Mouse (Mus musculus) E14TG2a.4 (cell line): ENCODE results near the gene Atp5f1.

Experiments used
- H3K27me3 ChIP-seq: 2 replicates; pipeline ENCODE4 v1.6.1; 2014; ENCODE audit warnings: low read length, control low read depth; ENCODE audit not compliant: insufficient read depth
- H3K36me3 ChIP-seq: 2 replicates; pipeline ENCODE4 v1.6.1; 2014; ENCODE audit warnings: low read length, control low read depth; ENCODE audit not compliant: insufficient read depth
- H3K4me1 ChIP-seq: replicated peaks from 2 replicates; pipeline ENCODE4 v1.6.1; 2014; ENCODE audit warnings: low read depth, low read length, control low read depth
- H3K4me3 ChIP-seq: replicated peaks from 2 replicates; pipeline ENCODE4 v1.5.1; 2014; ENCODE audit warnings: mild to moderate bottlenecking, low read length
- H3K9me3 ChIP-seq: 2 replicates; pipeline ENCODE4 v1.6.1; 2014; ENCODE audit warnings: low read length, control low read depth
- CTCF ChIP-seq: conservative IDR thresholded peaks from 2 replicates; pipeline ENCODE4 v1.5.1; 2014; ENCODE audit warnings: low read length
- NANOG ChIP-seq: IDR thresholded peaks from 2 replicates; pipeline ENCODE4 v1.6.1; 2014; ENCODE audit warnings: borderline replicate concordance, low read length, mixed read lengths
- POU5F1 ChIP-seq: IDR thresholded peaks from 2 replicates; pipeline ENCODE4 v1.6.1; 2014; ENCODE audit warnings: low read length, borderline replicate concordance

The Atp5f1 gene

GRCm38 (mm10) chr3:105913839-105914681, 45.8 kb downstream of the Atp5f1 start:
- Histone ChIP-seq H3K36me3 (no peaks in the 10 kb centered on the region), H3K27me3 (peaks cover 9% of the 10 kb centered on the region; the same call in 1 of the 2 replicates), H3K9me3 (no peaks in the 10 kb centered on the region), H3K4me1 (no peaks in the 10 kb centered on the region), H3K4me3 (no peak overlapping the region)
- TF ChIP-seq NANOG (no peak), POU5F1 (no peak), CTCF (no peak)

GRCm38 (mm10) chr3:105912097-105912880, 47.6 kb downstream of the Atp5f1 start:
- Histone ChIP-seq H3K9me3 (no peaks in the 10 kb centered on the region), H3K27me3 (peaks cover 9% of the 10 kb centered on the region; the same call in 1 of the 2 replicates), H3K4me1 (no peaks in the 10 kb centered on the region), H3K4me3 (no peak overlapping the region), H3K36me3 (no peaks in the 10 kb centered on the region)
- no peak for TF ChIP-seq POU5F1
- no peak for TF ChIP-seq NANOG
- TF ChIP-seq CTCF, result no peak

DNA sequence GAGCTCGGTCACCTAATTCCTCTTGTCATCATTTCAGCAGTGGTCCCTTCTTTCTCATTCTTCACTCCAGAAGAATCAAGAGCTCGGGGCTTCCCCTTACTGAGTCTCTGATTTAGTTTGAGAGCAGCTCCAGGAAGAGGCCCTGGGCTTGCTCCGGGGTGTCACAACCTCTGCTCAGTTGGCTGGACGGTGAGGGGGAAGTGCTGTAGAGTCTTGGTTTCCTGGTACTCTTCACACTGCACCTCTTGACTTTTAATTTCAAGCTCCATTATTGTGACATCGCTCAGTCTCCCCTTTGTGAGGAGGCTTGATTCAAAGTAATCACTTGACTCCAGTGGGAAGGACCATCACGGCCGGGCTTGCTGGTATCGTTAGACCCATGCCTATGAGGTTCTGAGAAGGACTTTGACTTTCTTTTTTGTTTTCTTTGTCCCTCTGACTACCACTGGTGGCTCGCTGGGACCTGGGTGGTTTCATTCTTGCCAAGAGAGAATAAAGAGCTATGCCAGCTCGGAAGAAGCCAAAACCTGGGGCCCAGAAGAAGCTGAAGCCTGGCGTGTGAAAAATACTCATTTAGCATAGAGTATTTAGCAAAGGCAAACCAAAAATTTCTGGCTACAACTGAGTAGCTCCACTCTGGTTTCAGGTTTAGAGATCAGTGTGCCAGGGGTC, 49.2 kb downstream of the Atp5f1 start:
- Histone ChIP-seq H3K36me3 (no peaks in the 10 kb centered on the region), H3K9me3 (no peaks in the 10 kb centered on the region), H3K27me3 (peaks cover 9% of the 10 kb centered on the region; the same call in 1 of the 2 replicates), H3K4me1 (no peaks in the 10 kb centered on the region), H3K4me3 (no peak overlapping the region)
- TF ChIP-seq POU5F1 (no peak), NANOG (no peak), CTCF (no peak)

DNA sequence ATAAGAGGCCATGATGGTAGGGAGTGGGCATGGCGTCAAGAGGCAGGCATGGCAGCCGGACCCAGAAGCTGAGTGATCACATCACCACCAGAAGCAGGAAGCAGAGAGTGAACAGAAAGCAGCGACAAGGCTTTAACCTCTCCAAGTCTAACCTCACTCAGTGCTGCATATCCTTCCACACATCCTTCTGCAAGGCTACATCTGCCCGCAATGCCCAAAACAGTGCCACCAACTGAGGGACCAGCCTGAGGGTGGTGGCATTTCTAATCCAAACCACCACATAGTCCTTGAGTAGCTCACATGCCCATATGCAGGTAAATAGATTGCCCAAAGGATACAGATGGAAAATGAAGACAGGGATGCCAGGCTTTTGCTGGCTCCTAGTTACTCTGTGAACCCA, 50.9 kb downstream of the Atp5f1 start:
- H3K9me3 ChIP-seq, result no peaks in the 10 kb centered on the region

DNA sequence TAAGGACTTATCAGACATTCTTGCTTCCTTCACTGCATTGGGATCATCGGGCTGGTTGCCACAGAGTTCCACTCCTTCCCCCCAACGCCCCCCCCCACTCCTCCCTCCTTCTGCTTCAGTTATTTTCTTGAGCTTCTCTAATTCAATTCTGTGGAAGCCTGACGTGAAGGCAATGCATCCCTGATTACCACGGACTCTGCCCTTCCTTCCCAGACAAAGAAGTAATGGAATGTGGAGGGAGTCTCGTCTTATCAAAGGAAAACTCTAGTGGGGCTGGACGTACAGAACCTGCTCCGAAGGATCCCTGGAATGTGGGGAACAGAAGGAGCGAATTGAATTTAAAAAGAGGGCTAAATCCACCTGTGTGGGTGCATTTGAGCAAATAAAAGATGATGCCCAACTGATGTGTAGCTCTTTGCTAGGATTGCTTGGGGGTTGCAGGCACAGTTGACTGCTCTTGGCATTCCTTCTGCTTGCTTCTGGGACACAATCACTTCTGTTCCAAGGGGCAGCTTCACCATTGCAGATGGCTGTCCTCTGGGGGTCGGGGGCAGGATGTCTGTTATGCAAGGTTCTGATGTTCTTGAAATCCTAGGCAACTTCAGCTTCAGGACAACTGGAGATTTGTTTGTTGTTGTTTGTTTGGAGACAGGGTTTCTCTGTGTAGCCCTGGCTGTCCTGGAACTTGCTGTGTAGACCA, 51.8 kb downstream of the Atp5f1 start:
- no peaks in the 10 kb centered on the region for H3K9me3 ChIP-seq
- H3K4me3 ChIP-seq, result no peak overlapping the region
- H3K4me1 ChIP-seq, result no peaks in the 10 kb centered on the region
- H3K27me3 ChIP-seq, result no peaks in the 10 kb centered on the region; the same call in 1 of the 2 replicates
- TF ChIP-seq CTCF (no peak), NANOG (no peak)
- H3K36me3 ChIP-seq, result no peaks in the 10 kb centered on the region

More for the DNA sequence above, 50.9 kb downstream of the Atp5f1 start:
- Histone ChIP-seq H3K4me1 (no peaks in the 10 kb centered on the region), H3K36me3 (no peaks in the 10 kb centered on the region), H3K27me3 (peaks cover 8% of the 10 kb centered on the region; the same call in 1 of the 2 replicates), H3K4me3 (no peak overlapping the region)
- no peak for TF ChIP-seq POU5F1
- no peak for TF ChIP-seq NANOG
- no peak for TF ChIP-seq CTCF

DNA sequence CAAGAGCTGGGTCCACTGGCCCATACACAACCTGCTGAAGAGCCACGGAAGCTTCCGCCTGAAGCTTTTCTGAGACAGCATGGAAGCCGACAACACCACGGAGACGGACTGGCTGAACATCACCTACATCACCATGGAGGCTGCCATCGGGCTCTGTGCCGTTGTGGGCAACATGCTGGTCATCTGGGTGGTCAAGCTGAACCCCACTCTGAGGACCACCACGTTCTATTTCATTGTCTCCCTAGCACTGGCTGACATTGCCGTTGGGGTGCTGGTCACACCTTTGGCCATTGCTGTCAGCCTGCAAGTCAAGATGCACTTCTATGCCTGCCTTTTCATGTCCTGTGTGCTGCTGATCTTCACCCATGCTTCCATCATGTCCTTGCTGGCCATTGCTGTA, 55.2 kb downstream of the Atp5f1 start:
- Histone ChIP-seq H3K4me3 (no peak overlapping the region), H3K27me3 (0 out of 2 replicates have a peak, but pooled peaks cover 5% of the 10 kb centered on the region), H3K9me3 (no peaks in the 10 kb centered on the region), H3K4me1 (no peaks in the 10 kb centered on the region), H3K36me3 (no peaks in the 10 kb centered on the region)
- no peak for TF ChIP-seq NANOG
- no peak for TF ChIP-seq POU5F1
- no peak for TF ChIP-seq CTCF

GRCm38 (mm10) chr3:105904213-105904612, 55.7 kb downstream of the Atp5f1 start:
- Histone ChIP-seq H3K9me3 (no peaks in the 10 kb centered on the region), H3K27me3 (peaks cover 9% of the 10 kb centered on the region)
- TF ChIP-seq CTCF (no peak), NANOG (no peak), POU5F1 (no peak)

DNA sequence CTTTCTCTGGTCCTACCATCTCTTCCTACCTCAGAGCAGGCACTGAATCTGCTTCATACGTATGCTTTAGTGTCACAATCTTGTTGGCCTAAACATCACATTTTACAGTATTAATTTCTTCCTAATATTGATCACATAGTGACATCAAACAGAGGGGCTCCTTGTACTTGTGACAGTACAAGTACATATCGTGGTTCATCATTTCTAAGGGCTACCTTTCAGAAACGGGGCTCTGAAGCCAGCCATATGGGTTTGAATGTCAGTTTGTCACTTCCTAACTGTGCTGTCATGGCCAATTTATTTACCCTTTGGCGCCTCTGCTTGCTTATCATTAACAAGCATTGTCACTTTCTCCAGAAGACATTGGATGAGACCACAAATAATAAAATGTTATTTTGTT, 58.4 kb downstream of the Atp5f1 start:
- no peaks in the 10 kb centered on the region for H3K9me3 ChIP-seq
- H3K27me3 ChIP-seq, result peaks cover 15% of the 10 kb centered on the region
- no peak overlapping the region for H3K4me3 ChIP-seq
- no peaks in the 10 kb centered on the region for H3K36me3 ChIP-seq
- TF ChIP-seq POU5F1 (no peak), NANOG (no peak), CTCF (no peak)
- no peaks in the 10 kb centered on the region for H3K4me1 ChIP-seq

More at GRCm38 (mm10) chr3:105904213-105904612, 55.7 kb downstream of the Atp5f1 start:
- H3K4me3 ChIP-seq, result no peak overlapping the region
- no peaks in the 10 kb centered on the region for H3K36me3 ChIP-seq
- H3K4me1 ChIP-seq, result no peaks in the 10 kb centered on the region
